Mouse (Mus musculus) kidney, embryonic 15.5 days (tissue): ENCODE measurements around the gene Wfdc15a. TPM values are rescaled to one million over a fixed set of nuclear protein-coding genes. Genes with fewer than 3 reads are reported as not detected.

Experiments used
- polyA plus RNA-seq: library from polyadenylated mRNA; unstranded; fragments of >200 nt; fragmentation: Nextera tagmentation; extraction: Ambion mirVana; gene quantifications from 2 replicates; pipeline ENCODE4 v1.2.1, GENCODE M21; 2015

Gene Wfdc15a
- polyA plus RNA-seq, 1 experiment from 2014 or later = not detected

Other genes with a start within 250 kb of the Wfdc15a start
- gene Ywhab, start 205.2 kb downstream of the Wfdc15a start, polyA plus RNA-seq = 304 and 307 TPM in 2 replicates
- gene Pabpc1l, start 174.7 kb downstream of the Wfdc15a start, polyA plus RNA-seq = 2.4 and 4.1 TPM in 2 replicates
- 21.0 and 23.4 TPM in 2 replicates for gene Stk4, start 129.8 kb downstream of the Wfdc15a start, polyA plus RNA-seq
- 60.8 and 64.9 TPM in 2 replicates for gene Tomm34, start 129.0 kb downstream of the Wfdc15a start, polyA plus RNA-seq
- gene Kcns1, start 29.0 kb downstream of the Wfdc15a start, polyA plus RNA-seq = 0.23 and 0.28 TPM in 2 replicates
- gene Wfdc5, start 17.4 kb downstream of the Wfdc15a start, polyA plus RNA-seq = 0.13 TPM in 1 of 2 replicates, not detected in the other
- gene Wfdc12, start 9.5 kb downstream of the Wfdc15a start, polyA plus RNA-seq = 0.55 TPM in 1 of 2 replicates, not detected in the other
- gene Wfdc15b, start 21.5 kb upstream of the Wfdc15a start, polyA plus RNA-seq = 70.1 and 91.1 TPM in 2 replicates
- gene Svs2, start 38.3 kb upstream of the Wfdc15a start, polyA plus RNA-seq = not detected in 2 replicates
- gene Svs3b, start 56.5 kb upstream of the Wfdc15a start, polyA plus RNA-seq = not detected in 2 replicates
- gene Svs4, start 78.3 kb upstream of the Wfdc15a start, polyA plus RNA-seq = not detected in 2 replicates
- gene Svs3a, start 89.1 kb upstream of the Wfdc15a start, polyA plus RNA-seq = not detected in 2 replicates
- gene Svs6, start 116.6 kb upstream of the Wfdc15a start, polyA plus RNA-seq = not detected in 2 replicates
- not detected in 2 replicates for gene Svs5, start 132.6 kb upstream of the Wfdc15a start, polyA plus RNA-seq
- gene Slpi, start 189.0 kb upstream of the Wfdc15a start, polyA plus RNA-seq = 2.4 and 2.7 TPM in 2 replicates
- gene Rbpjl, start 203.0 kb upstream of the Wfdc15a start, polyA plus RNA-seq = 0.05 and 0.08 TPM in 2 replicates
- 1.1 and 2.4 TPM in 2 replicates for gene Matn4, start 205.0 kb upstream of the Wfdc15a start, polyA plus RNA-seq
- 149 and 161 TPM in 2 replicates for gene Sdc4, start 243.8 kb upstream of the Wfdc15a start, polyA plus RNA-seq